Mouse (Mus musculus): Measurements from ENCODE around the gene Dpysl5. TPM values are rescaled to one million over a fixed set of nuclear protein-coding genes. Genes with fewer than 3 reads are reported as not detected.
"Not testable (repeated sequence)": the region's sequence is repeated elsewhere in the genome, so short reads cannot be mapped to it uniquely, and the experiment has no call there.

Dpysl5 gene
- total RNA-seq, 2 experiments from 2014 or later, result 0.46 to 0.79 TPM

DNA sequence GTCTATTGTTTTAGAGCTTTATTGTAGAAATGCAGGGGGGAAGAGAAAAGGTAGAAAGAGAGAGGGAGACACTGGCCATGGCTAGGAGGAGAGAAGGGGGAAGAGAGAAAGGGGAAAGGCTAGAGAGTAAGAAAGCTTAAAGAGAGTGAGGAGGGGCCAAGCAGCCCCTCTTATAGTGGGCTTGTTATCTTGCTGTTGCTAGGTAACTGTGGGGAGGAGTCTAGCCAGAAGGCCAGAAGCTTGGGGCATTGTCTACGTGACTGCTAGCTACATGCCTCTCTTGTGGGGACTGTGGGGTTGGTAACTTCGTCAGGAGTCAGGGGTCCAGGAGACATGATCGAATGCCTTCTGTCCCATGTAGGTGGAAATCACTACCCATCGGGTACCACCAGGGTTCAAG lies 10.0 kb upstream of the Dpysl5 start:
- intact Hi-C loops (cut with DNase I); DNase-seq: not testable (repeated sequence)

DNA sequence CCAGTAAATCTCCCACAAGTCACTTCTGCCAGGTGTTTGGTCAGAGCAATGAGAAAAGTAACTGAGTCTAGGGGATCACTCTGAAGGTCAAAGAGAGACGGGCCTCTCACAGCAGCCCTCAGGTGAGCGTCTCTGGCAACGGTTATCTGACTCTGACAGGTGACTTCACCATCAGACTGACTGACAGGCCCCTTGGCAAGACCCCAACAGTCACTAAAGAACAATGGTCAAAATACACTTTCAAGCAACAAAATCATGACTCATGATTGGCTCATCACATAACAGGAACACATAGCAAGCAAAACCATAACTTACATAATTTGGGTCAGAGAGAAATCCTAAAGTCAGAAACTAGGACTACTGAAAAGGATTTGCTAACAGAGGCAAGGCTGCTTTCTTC lies 9.5 kb upstream of the Dpysl5 start:
- DNase-seq, result no peak
- intact Hi-C loops (cut with DNase I), result no loop called here

DNA sequence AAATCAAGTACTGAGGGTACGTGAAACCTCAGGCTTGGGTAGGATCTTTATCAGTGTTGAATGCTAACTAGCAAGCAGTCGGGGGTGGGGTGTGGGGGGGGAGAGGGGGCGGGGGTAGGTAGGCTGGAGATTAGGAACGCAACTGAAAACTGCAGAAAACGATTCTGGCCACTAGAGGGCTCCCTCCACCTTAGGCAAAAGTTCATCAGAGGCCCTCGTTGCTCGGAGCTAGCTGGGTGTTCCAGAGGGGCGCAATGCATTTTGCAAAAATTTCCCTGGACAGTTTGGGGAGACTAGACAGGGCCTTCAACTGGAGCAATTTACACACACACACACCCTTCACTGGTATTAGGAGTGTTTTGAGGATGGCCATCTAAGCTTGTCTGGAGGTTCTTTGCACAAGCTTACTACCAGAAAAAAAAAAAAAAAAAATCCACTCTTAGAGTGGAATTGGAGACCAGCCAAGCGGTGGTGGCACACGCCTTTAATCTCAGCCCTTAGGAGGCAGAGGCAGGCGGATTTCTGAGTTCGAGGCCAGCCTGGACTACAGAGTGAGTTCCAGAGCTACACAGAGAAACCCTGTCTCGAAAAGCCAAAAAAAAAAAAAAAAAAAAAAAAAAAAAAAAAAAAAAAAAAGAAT lies 1.5 kb upstream of the Dpysl5 start:
- DNase-seq, result peak; percentile 71 to 83
- intact Hi-C loops (cut with DNase I), result loop anchor here (1.0 to 5.0 kb wide), 3 partner anchors 65 to 292 kb away; no protein-coding TSS in a partner anchor

DNA sequence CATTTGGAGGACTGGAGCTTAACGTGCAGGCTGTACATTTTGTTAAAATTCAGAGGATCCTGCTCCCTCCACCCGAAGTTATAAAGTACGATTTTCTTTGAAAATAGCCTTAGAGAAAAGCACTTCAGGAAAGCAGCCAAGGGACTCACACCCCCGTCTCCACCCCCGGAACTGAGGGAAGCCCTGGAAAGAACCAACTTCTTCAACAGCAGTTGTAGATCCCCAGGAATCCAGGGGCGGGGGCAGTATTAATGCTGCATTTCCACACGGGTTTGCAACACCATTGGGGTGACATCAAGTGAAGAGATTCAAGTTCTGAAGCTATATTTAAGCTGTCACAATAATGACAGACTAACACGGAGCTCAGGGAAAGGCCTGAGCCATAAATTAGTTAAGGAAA lies 878 bp upstream of the Dpysl5 start:
- intact Hi-C loops (cut with DNase I), result no loop called here
- DNase-seq, result no peak

DNA sequence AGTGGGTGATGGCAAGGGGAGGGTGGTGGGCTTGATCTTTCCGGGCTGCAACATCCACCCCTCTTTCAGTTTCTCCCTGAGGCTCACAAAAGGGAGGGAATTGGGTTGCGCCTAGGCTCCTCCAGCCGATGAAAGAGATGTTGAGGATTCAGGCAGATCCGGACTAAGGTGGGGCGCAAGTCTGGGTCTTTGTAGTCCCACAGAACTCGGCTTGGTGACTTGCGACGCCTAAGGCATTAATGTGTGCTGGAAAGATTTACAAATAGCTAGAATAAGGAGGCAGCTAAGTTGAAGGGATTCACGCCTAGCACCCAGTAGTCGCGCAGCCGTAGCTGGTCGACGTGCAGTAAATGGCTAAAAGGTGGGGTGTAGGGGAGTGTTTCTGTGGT lies 632 bp downstream of the Dpysl5 start:
- DNase-seq, result no peak
- intact Hi-C loops (cut with DNase I), result no loop called here

DNA sequence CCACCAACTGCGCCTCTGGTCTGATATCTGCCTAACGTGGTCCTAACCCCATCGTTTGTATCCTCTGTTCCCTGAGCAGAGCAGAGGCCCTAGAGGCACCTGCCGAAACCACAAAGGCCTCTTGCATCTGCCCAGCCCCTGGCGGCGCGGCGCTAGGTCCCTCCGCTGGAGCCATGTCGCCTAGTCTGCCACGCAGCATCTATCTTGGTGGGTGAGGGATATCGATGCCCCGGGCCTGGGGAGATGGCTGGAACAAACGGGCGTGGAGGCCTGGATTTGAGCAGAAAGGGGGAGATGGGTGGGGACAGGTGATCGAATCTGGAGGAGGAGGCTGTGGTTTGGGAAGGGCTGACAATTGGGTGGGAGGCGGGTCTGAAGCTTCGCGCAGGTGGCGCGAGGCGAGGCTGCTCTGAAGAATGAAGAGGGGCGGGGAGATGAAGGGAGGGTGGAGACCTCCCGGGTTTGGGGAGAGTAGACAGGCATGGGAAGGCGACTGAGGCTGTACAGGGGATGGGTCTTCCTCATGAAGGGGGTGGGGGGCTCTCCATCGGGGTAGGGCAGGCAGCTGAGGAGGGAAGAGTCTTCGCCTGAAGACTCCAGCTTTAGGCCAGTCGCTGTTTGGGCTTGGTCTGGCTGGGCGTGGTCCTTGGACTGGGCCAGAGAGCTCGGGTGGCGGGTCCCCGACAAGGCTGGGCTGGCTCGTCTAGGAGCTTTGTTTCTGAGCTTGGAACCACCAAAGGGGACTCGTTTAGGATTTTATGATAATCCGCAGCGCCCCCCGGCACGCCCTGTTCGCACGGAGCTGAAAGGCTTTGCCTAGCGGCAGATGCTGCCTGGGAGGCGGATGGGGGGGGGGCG lies 1.3 kb downstream of the Dpysl5 start:
- peak; percentile 5 to 18 for DNase-seq
- intact Hi-C loops (cut with DNase I), result no loop called here

DNA sequence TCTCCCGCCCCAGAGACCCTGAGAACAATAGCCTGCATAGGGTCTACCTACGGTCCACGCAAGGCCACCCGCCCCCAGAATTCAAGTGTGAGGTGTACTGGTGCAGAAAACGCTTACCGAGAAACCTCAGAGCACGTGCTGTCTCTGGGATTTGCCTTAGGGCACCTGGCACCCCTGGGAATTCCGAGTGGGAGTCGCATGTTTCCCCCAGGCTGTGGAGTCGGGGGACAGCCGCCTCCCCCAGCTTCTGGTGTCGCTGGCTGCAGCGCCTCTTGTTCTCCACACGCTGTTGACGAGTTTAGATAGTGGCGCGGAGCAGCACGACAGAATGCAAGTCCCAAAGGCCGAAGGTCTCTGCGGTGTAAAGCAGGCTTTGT lies 1.9 kb downstream of the Dpysl5 start:
- intact Hi-C loops (cut with DNase I), result no loop called here
- peak; percentile 12 for DNase-seq

DNA sequence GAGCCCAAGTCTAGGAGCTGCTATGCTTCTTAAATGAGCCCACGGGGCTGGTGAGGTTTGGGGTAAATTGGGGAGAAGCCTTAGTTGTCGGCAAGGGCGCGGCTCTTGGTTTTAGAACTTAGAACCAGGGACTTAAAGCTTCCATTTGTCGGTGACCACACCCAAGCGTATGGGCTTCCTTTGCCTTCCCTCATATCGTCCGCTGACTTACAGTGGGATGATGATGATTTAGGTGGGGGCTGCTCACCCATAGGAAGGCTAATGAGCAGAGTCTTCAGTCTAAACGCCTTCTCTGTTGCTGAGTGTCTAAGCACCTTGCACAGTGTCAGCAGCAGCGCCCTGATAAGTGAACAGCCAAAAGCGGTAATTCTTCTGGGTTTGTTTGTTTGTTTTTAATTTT lies 2.3 kb downstream of the Dpysl5 start:
- DNase-seq, result no peak
- intact Hi-C loops (cut with DNase I), result no loop called here

DNA sequence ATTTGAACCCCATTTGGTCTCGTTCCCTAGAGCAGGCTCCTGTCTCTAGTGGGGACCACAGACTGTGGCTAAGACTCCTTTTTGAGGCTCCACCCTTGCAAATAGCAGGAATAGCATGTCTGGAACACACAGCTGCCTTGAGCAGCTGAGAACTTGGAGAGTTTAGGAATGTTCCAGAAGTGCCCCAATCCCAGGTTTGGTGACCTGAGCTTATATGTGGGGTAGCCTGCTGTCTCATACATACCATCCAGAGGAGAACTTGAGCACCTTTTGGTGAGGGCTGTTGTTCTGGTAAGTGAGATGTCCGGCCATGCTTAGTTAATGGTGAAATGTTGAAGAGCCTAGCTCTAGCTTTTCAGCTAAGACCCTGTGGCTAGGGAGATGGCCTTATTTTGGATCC lies 4.9 kb downstream of the Dpysl5 start:
- intact Hi-C loops (cut with DNase I), result no loop called here
- DNase-seq, result no peak

DNA sequence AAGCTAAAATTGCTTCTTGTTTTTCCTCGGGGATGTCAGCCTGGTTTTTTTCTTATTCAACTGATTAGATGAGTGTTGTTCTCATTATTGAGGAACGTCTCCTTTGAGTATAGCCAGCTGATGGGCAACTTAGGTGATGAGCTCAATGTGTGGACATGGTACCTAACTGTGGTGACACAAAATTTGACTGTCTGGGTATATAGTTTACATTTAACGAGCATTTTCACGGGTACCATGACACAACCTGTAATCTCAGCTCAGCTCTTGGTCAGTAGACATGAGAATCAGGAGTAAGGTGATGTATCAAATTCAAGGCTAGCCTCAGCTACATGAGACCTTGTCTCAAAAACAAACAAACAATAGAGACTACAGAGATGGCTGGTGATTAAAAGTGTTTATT lies 6.1 kb downstream of the Dpysl5 start:
- intact Hi-C loops (cut with DNase I), result no loop called here

DNA sequence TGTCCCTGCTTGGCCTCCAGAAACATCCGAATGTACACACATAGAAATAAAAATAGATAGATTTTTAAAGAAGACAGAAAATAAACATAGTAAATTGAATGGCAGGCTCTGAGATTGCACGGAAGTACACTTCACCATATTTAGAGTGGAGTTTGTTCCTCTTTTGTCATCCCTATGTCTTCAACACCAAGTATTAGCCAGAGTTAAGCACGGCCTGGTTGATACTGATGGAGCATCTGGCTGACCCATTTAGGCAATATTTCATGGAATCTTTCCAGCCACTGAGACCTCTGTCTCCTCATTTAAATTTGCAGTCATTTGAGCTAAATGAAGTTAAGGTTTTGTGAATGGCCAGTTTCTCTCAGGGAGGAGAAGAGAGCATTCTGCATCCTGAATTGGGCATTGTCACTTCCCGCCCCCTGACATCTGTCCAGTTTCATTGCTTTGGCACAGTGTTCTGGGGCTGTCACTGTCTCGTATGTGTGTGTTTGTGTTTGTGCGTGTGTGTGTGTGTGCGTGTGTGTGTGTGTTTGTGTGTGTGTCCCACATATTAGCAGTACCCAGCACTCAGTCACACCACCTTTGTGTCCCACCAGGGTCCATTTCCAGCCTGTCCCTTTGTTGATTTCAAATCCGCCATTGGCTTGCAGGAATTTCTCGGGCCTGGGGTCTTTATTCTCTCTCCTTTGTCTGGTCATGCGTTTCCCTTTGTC lies 6.8 kb downstream of the Dpysl5 start:
- intact Hi-C loops (cut with DNase I), result no loop called here
- no peak for DNase-seq

More for the DNA sequence above, 6.1 kb downstream of the Dpysl5 start:
- no peak for DNase-seq

DNA sequence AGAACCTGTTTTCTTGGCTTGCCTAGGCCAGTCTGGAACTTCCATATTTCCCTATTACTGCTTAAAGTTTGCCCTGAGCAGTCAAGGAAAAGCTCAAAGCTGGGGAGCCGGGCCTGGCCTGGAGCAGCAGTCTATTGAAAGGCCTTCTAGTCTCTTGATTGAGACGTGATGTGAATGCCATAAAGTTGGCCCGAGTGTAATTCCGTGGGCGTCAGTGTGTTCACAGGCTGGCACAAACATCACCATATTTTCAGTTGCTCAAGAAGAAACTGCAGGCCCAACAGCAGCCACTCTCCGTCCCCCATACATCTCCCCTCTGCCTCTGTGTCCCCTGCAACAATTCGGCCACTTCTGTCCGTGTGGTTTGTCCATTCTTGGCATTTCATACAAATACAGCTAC lies 10.6 kb downstream of the Dpysl5 start:
- intact Hi-C loops (cut with DNase I), result no loop called here
- no peak for DNase-seq

DNA sequence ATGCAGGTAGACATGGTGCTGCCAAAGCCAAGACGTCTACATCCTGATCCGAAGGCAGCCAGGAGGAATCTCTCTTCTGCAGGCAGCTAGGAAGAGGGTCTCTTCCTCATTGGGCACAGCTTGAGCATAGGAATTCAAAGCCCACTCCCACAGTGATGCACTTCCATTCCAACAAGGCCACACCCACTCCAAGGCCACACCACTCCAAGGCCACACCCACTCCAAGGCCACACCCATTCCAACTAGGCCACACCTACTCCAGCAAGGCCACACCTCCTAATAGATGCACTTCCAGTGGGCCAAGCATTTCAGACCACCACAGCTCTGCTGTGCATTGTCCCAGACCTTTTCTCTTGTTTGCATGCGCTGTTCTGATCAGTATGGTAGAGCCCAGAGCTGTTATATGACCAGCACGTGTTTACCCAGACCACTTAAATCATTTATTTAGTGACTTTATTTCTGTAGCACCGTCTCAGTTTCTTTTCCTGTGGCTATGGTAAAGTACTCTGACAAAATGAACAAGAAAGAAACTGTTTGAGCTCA lies 14.9 kb downstream of the Dpysl5 start:
- no peak for DNase-seq
- intact Hi-C loops (cut with DNase I), result no loop called here

DNA sequence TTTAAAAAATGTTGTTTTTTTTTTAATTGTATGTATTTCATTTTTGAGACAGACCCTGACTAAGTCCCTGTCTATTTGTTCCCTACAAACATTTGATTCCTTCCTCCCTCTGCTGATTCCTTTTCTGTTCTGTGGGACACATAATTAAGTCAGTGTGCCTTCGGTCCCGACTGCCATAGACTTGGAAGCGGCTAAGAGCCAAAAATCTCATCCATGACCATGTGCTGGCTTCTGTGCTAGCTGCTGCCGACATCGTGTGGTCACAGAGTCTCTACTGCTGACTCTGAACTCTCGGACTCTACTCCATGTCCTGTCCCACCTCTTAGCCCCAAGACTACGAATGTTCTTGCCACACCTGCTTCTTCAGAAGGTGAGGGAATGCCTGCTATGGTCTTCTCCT lies 21.1 kb downstream of the Dpysl5 start:
- no peak for DNase-seq
- intact Hi-C loops (cut with DNase I), result no loop called here

DNA sequence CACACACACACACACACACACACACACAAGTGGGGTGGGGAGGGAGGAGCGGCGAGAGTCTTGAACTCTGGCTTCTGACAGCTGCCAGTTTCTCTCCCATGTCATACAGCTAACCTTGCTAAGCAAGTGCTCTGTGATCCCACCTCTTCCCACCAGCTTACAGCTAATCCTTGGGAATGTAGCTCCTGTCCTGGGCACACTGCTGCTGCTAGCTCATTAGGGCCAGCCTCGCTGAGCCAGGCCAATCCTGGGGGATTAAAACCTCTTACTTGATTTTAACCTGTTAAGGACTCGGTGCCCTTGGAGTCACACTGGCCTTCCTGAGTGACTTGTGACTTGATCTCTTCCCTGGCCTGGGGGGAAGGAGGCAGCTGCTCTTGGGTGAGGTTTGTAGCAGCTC lies 23.3 kb downstream of the Dpysl5 start:
- DNase-seq, result no peak
- intact Hi-C loops (cut with DNase I), result no loop called here

DNA sequence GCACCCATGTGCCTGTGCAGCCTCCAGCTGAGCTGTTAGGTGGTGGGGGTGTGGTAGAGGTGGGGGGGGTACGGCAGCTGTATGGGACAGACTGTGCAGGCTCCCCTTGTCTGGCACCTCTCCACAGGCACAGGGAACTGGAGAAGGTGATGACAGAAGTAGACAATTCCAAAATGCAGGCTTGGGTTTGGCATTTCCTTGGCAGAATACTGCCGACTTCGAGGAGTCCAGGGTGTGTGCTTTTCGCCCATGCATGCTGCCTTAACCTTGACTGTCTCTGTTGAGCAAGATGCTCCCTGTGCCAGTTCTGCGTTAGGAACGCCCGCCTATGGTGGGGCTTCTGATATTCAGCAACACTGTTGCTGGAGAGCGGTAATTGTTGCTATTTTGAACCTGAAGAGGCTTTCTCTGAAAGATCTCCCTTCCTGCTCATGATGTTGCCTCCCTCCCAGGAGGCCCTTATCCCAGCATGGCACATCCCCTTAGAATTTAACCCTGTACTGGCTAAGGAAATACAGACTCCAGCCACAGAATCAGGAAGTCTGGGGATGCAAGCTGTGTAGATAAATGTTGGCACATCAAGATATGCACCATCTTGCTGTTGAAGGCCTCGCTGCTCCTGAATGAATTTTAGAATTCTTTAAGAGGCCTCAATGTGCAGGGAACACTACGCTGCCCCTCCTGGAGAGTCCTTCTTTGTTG lies 26.9 kb downstream of the Dpysl5 start:
- peak in 1 of 2 experiments; percentile 4 for DNase-seq
- intact Hi-C loops (cut with DNase I), result no loop called here

DNA sequence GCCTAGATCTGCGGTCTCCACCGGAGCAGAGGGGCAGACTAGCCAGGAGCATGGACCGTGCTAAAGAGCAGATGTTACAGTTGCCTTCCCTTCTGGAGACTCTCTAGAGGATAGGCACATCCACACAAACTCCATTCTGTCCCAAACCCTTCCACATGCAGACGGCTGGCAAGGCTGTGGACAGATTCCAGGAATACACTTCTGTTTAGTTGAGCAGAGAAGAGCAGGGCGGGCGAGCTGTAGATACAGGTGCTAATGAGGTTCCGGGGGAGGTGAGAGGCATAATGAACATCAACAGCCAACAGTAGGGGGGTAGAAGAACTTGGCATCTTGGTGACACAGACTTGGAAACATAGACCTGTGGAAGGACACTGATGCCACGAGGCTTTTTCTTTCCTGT lies 28.2 kb downstream of the Dpysl5 start:
- no peak for DNase-seq
- intact Hi-C loops (cut with DNase I), result no loop called here

DNA sequence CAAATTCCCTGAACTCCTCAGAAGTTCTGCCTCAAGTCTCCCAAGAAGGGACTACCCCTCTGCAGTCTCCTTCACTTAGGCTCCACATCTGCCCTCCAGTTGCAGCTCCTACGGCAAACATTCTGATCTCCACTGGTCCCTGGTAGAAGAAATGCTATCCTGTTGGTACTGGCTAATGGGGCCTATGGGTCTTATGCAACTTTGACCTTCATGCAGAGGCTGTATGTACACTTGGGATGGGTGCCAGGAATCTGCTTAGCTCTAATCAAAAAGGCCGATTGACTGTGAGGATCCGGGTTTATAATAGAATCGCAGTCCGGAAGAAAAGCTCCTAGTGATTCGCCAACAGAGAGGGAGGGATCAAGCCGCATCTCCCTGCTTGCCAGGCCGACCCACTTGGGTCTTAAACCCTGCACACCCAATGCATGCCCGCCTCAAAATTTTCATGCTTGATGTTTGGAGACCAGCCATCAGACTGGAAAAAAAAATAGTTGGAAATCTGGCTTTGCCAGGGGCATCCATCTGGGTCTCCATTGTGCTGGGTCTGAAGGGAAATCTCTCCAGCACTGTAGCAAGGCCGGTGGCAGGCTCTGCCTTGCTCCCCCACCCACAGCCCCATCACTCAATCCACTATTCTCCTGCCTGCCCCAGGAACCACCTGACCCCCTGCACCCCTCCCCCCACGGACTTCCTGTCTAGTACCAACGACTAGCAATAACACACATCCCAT lies 38.4 kb downstream of the Dpysl5 start:
- no peak for DNase-seq
- intact Hi-C loops (cut with DNase I), result no loop called here

DNA sequence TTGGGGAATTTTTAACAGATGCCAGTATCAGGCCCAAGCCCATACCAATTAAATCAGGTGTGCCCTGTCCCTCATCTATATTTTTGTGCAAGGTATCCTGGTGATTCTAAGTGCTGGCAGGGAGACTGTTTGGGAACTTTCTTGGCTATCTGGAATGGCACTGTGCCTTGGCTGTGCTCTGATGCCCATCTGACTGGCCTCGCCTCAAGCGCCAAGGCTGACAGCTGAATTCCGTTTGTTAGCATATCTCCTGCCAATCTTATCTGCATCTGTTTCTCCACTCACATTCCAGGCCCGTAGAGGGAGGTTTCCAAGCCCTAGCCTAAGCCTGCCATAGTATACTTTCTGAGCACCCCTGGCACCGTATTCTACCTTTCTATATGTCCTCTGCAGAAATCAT lies 39.7 kb downstream of the Dpysl5 start:
- intact Hi-C loops (cut with DNase I), result no loop called here
- DNase-seq, result no peak

DNA sequence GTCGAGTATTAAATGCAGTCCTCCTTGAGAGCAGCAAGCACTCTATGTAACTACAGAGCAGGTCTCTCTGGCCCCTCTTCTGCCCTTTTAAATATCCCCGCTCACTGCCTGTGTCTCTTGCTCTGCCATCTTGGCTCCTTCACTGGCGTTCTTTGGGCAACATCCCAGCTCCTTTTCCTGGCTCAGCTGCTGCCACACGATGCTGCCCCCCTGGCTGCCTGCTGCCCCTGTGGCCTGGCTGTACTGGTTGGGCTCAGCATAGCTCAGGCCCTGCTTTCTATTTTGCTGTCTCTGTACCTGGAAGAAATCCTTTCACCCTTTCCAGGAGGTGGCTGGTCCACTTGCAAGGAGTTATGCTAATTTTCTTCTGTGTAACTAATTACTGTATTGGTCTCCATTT lies 41.8 kb downstream of the Dpysl5 start:
- DNase-seq, result peak in 1 of 2 experiments; percentile 42
- intact Hi-C loops (cut with DNase I), result no loop called here

Data from heart, postnatal 14 days (tissue).